Mouse (Mus musculus) left cerebral cortex, adult 18-20 months (tissue): Measurements from ENCODE around the gene Fbxl8. TPM values are rescaled to one million over a fixed set of nuclear protein-coding genes. Genes with fewer than 3 reads are reported as not detected.
"Not testable (repeated sequence)": the region's sequence is repeated elsewhere in the genome, so short reads cannot be mapped to it uniquely, and the experiment has no call there.

Experiments
- DNase-seq, 2 experiments: peaks; one replicate each; pipeline ENCODE4 v3.0.0; 2021 to 2022; ENCODE audit warnings: low spot score in 2 of 2, mixed read lengths in 1 of 2
- total RNA-seq, 2 experiments: library from RNA; stranded (reverse); gene quantifications; 2 replicates each; pipeline ENCODE4 v1.2.3; 2021

The Fbxl8 gene
- total RNA-seq, 2 experiments from 2014 or later = 1.1 to 1.6 TPM

- DNase-seq = no peak
Measured at GRCm38 (mm10) chr8:105281821-105282220, 17.4 kb downstream of the Fbxl8 start.

- no peak for DNase-seq
Measured at GRCm38 (mm10) chr8:105282239-105282638, 17.8 kb downstream of the Fbxl8 start.

- no peak for DNase-seq
Measured at GRCm38 (mm10) chr8:105283074-105283473, 18.6 kb downstream of the Fbxl8 start.

- no peak for DNase-seq
Measured at GRCm38 (mm10) chr8:105285514-105285913, 21.1 kb downstream of the Fbxl8 start.

GRCm38 (mm10) chr8:105286907-105287306 lies 22.5 kb downstream of the Fbxl8 start:
- no peak for DNase-seq

- DNase-seq = no peak
Measured at GRCm38 (mm10) chr8:105288231-105288630, 23.8 kb downstream of the Fbxl8 start.

- DNase-seq = peak; percentile 93 to 94
Measured at GRCm38 (mm10) chr8:105288958-105289732, 24.7 kb downstream of the Fbxl8 start.

GRCm38 (mm10) chr8:105289805-105290460 lies 25.5 kb downstream of the Fbxl8 start, which contains the start of gene 4931428F04Rik:
Gene 4931428F04Rik (minus strand): TSS chr8:105289864.
- peak; percentile 40 to 41 for DNase-seq

- DNase-seq = peak; percentile 77 to 90
Measured at GRCm38 (mm10) chr8:105290554-105291314, 26.3 kb downstream of the Fbxl8 start.

- DNase-seq = not testable (repeated sequence)
Measured at GRCm38 (mm10) chr8:105291364-105291763, 26.9 kb downstream of the Fbxl8 start.

- not testable (repeated sequence) for DNase-seq
Measured at GRCm38 (mm10) chr8:105291802-105292201, 27.4 kb downstream of the Fbxl8 start.

- no peak for DNase-seq
Measured at GRCm38 (mm10) chr8:105292471-105292870, 28.0 kb downstream of the Fbxl8 start.

GRCm38 (mm10) chr8:105293405-105293804 lies 29.0 kb downstream of the Fbxl8 start:
- no peak for DNase-seq

- DNase-seq = no peak
Measured at GRCm38 (mm10) chr8:105294776-105295175, 30.3 kb downstream of the Fbxl8 start.

GRCm38 (mm10) chr8:105295256-105295655 lies 30.8 kb downstream of the Fbxl8 start:
- DNase-seq = no peak

GRCm38 (mm10) chr8:105295895-105296573 lies 31.6 kb downstream of the Fbxl8 start, which contains the start of gene Exoc3l:
Gene Exoc3l (minus strand): TSS chr8:105296101.
- DNase-seq = no peak

GRCm38 (mm10) chr8:105297511-105298192 lies 33.2 kb downstream of the Fbxl8 start, which contains the start of gene E2f4:
Gene E2f4 (plus strand): TSS chr8:105297663.
- DNase-seq = peak; percentile 94 to 95

GRCm38 (mm10) chr8:105298351-105299252 lies 34.2 kb downstream of the Fbxl8 start:
- no peak for DNase-seq

- no peak for DNase-seq
Measured at GRCm38 (mm10) chr8:105299962-105300361, 35.5 kb downstream of the Fbxl8 start.
